Mouse (Mus musculus) midbrain, embryonic 16.5 days (tissue): Measurements from ENCODE around the gene Rfx8. TPM values are rescaled to one million over a fixed set of nuclear protein-coding genes. Genes with fewer than 3 reads are reported as not detected.

Source experiments
- ATAC-seq: fragments of 200-750 bp; cut with Nextera tagmentation; 2 replicates; pipeline ENCODE4 v1.8.0; 2017; ENCODE audit warnings: moderate TSS enrichment
- H3K27ac ChIP-seq: fragments of 300-500 bp; sonication (generic); 2 replicates; pipeline ENCODE4 v1.5.1; 2014; ENCODE audit warnings: mild to moderate bottlenecking, low read length, mixed read lengths
- H3K27me3 ChIP-seq: fragments of 300-500 bp; sonication (generic); 2 replicates; pipeline ENCODE4 v1.6.1; 2014; ENCODE audit warnings: low read depth, low read length, mixed read lengths; ENCODE audit not compliant: control insufficient read depth, insufficient read depth
- H3K36me3 ChIP-seq: fragments of 300-500 bp; sonication (generic); 2 replicates; pipeline ENCODE4 v1.6.1; 2014; ENCODE audit warnings: mild to moderate bottlenecking, low read length, moderate library complexity, mixed read lengths; ENCODE audit not compliant: control insufficient read depth, insufficient read depth
- H3K4me1 ChIP-seq: fragments of 300-500 bp; sonication (generic); 2 replicates; pipeline ENCODE4 v1.6.1; 2014; ENCODE audit warnings: mild to moderate bottlenecking, low read length, mixed read lengths; ENCODE audit not compliant: control insufficient read depth, insufficient read depth
- H3K4me2 ChIP-seq: fragments of 300-500 bp; sonication (generic); 2 replicates; pipeline ENCODE4 v1.6.1; 2014; ENCODE audit warnings: mild to moderate bottlenecking, low read length, mixed read lengths
- H3K4me3 ChIP-seq: fragments of 300-500 bp; sonication (generic); 2 replicates; pipeline ENCODE4 v1.5.1; 2014; ENCODE audit warnings: low read depth, mild to moderate bottlenecking, low read length, moderate library complexity, mixed read lengths
- H3K9ac ChIP-seq: fragments of 300-500 bp; sonication (generic); 2 replicates; pipeline ENCODE4 v1.6.1; 2014; ENCODE audit warnings: low read depth, low read length, mixed read lengths
- H3K9me3 ChIP-seq: fragments of 300-500 bp; sonication (generic); replicated peaks from 2 replicates; pipeline ENCODE4 v1.6.1; 2014; ENCODE audit warnings: mild to moderate bottlenecking, low read length, mixed read lengths; ENCODE audit not compliant: control insufficient read depth, poor library complexity, severe bottlenecking
- WGBS: fragments of 180-500 bp; shearing (Covaris S2); extraction: QIAGEN DNeasy Blood & Tissue Kit; methylation state at CpG from one replicate; pipeline ENCODE4 v1.1.7; 2014; 5-methylcytosine and 5-hydroxymethylcytosine counted together
- polyA plus RNA-seq: library from polyadenylated mRNA; unstranded; fragments of >200 nt; fragmentation: Nextera tagmentation; extraction: Ambion mirVana; gene quantifications from 2 replicates; pipeline ENCODE4 v1.2.1, GENCODE M21; 2015

Gene Rfx8
- polyA plus RNA-seq, 1 experiment from 2014 or later, result 0.15 TPM

- no peaks in the 10 kb centered on the region for H3K4me1 ChIP-seq
- H3K36me3 ChIP-seq, result no peaks in the 10 kb centered on the region
- no peak overlapping the region for H3K27ac ChIP-seq
- H3K9ac ChIP-seq, result no peak overlapping the region
- no peak overlapping the region for H3K4me3 ChIP-seq
- 96% methylated on average over 5 of the region's 5 CpGs for WGBS
- H3K27me3 ChIP-seq, result no peaks in the 10 kb centered on the region
- no peak for ATAC-seq
- no peaks in the 10 kb centered on the region for H3K9me3 ChIP-seq
- no peak overlapping the region for H3K4me2 ChIP-seq
Observed at GRCm38 (mm10) chr1:39710016-39710415, 10.8 kb downstream of the Rfx8 start.

GRCm38 (mm10) chr1:39708778-39709177 is 12.0 kb downstream of the Rfx8 start:
- ATAC-seq, result no peak
- H3K36me3 ChIP-seq, result no peaks in the 10 kb centered on the region
- H3K4me2 ChIP-seq, result no peak overlapping the region
- H3K9ac ChIP-seq, result no peak overlapping the region
- no peak overlapping the region for H3K4me3 ChIP-seq
- H3K27ac ChIP-seq, result no peak overlapping the region
- WGBS, result 88% methylated on average over 5 of the region's 5 CpGs
- H3K9me3 ChIP-seq, result no peaks in the 10 kb centered on the region
- H3K27me3 ChIP-seq, result no peaks in the 10 kb centered on the region
- H3K4me1 ChIP-seq, result no peaks in the 10 kb centered on the region

GRCm38 (mm10) chr1:39702216-39703046 is 18.4 kb downstream of the Rfx8 start:
- ATAC-seq, result no peak
- 24% methylated on average over 18 of the region's 18 CpGs for WGBS
- Histone ChIP-seq H3K4me3 (no peak overlapping the region), H3K4me2 (no peak overlapping the region), H3K27ac (no peak overlapping the region), H3K27me3 (no peaks in the 10 kb centered on the region), H3K9ac (no peak overlapping the region), H3K4me1 (peaks cover 15% of the 10 kb centered on the region), H3K9me3 (no peaks in the 10 kb centered on the region), H3K36me3 (no peaks in the 10 kb centered on the region)

GRCm38 (mm10) chr1:39701274-39701602 is 19.6 kb downstream of the Rfx8 start:
- WGBS, result 2% methylated on average over 9 of the region's 9 CpGs
- no peak overlapping the region for H3K4me3 ChIP-seq
- no peak overlapping the region for H3K27ac ChIP-seq
- no peaks in the 10 kb centered on the region for H3K9me3 ChIP-seq
- H3K4me2 ChIP-seq, result no peak overlapping the region
- H3K36me3 ChIP-seq, result no peaks in the 10 kb centered on the region
- H3K4me1 ChIP-seq, result peaks cover 15% of the 10 kb centered on the region
- peak overlapping the region; percentile 28; the same call in 1 of the 2 replicates for H3K9ac ChIP-seq
- H3K27me3 ChIP-seq, result no peaks in the 10 kb centered on the region
- ATAC-seq, result peak; percentile 68

GRCm38 (mm10) chr1:39700599-39701273 is 20.1 kb downstream of the Rfx8 start:
- Histone ChIP-seq H3K9ac (peak overlapping the region; percentile 28; the same call in 1 of the 2 replicates), H3K9me3 (no peaks in the 10 kb centered on the region), H3K27ac (no peak overlapping the region), H3K4me1 (peaks cover 15% of the 10 kb centered on the region), H3K36me3 (no peaks in the 10 kb centered on the region), H3K4me3 (no peak overlapping the region), H3K4me2 (no peak overlapping the region), H3K27me3 (no peaks in the 10 kb centered on the region)
- 14% methylated on average over 7 of the region's 7 CpGs for WGBS
- peak; percentile 54 for ATAC-seq

GRCm38 (mm10) chr1:39698456-39698855 is 22.3 kb downstream of the Rfx8 start:
- no peak for ATAC-seq
- Histone ChIP-seq H3K27ac (no peak overlapping the region), H3K9ac (no peak overlapping the region), H3K9me3 (no peaks in the 10 kb centered on the region), H3K4me2 (no peak overlapping the region), H3K4me1 (peaks cover 15% of the 10 kb centered on the region), H3K27me3 (no peaks in the 10 kb centered on the region), H3K36me3 (no peaks in the 10 kb centered on the region), H3K4me3 (no peak overlapping the region)
- 37% methylated on average over 6 of the region's 6 CpGs for WGBS

- H3K4me2 ChIP-seq, result no peak overlapping the region
- WGBS, result 30% methylated on average over 4 of the region's 4 CpGs
Observed at GRCm38 (mm10) chr1:39695198-39695597, 25.6 kb downstream of the Rfx8 start.

GRCm38 (mm10) chr1:39694756-39695155 is 26.0 kb downstream of the Rfx8 start:
- Histone ChIP-seq H3K27ac (no peak overlapping the region), H3K27me3 (no peaks in the 10 kb centered on the region), H3K4me2 (no peak overlapping the region), H3K9me3 (no peaks in the 10 kb centered on the region), H3K9ac (no peak overlapping the region), H3K4me1 (no peaks in the 10 kb centered on the region), H3K4me3 (no peak overlapping the region), H3K36me3 (no peaks in the 10 kb centered on the region)
- 34% methylated on average over 7 of the region's 7 CpGs for WGBS
- no peak for ATAC-seq

More at GRCm38 (mm10) chr1:39695198-39695597, 25.6 kb downstream of the Rfx8 start:
- Histone ChIP-seq H3K4me1 (no peaks in the 10 kb centered on the region), H3K4me3 (no peak overlapping the region), H3K27ac (no peak overlapping the region), H3K36me3 (no peaks in the 10 kb centered on the region), H3K9me3 (no peaks in the 10 kb centered on the region), H3K9ac (no peak overlapping the region), H3K27me3 (no peaks in the 10 kb centered on the region)
- 0 out of 2 replicates have a peak, but pooled peaks have one; percentile 23 for ATAC-seq

GRCm38 (mm10) chr1:39691974-39692373 is 28.8 kb downstream of the Rfx8 start:
- Histone ChIP-seq H3K27me3 (no peaks in the 10 kb centered on the region), H3K27ac (no peak overlapping the region), H3K9ac (no peak overlapping the region), H3K36me3 (no peaks in the 10 kb centered on the region), H3K4me1 (no peaks in the 10 kb centered on the region), H3K9me3 (no peaks in the 10 kb centered on the region), H3K4me2 (no peak overlapping the region), H3K4me3 (no peak overlapping the region)
- WGBS, result 88% methylated on average over 3 of the region's 3 CpGs
- ATAC-seq, result no peak
